Mouse (Mus musculus) liver, embryonic 14.5 days (tissue): ENCODE measurements around the gene Fuca1.

Experiments used
- CTCF ChIP-seq: IDR thresholded peaks from 2 replicates; pipeline ENCODE4 v1.5.1; 2016; ENCODE audit warnings: antibody characterized with exemption, low read depth, control low read depth
- EP300 ChIP-seq: IDR thresholded peaks from 2 replicates; pipeline ENCODE4 v1.6.1; 2016; ENCODE audit warnings: antibody characterized with exemption, low read depth

GRCm38 (mm10) chr4:135945706-135946105, 25.2 kb downstream of the Fuca1 start:
- no peak for TF ChIP-seq CTCF
- TF ChIP-seq EP300 = no peak
